Mouse (Mus musculus) G1E (cell line): ENCODE measurements around the gene Gpr143. TPM values are rescaled to one million over a fixed set of nuclear protein-coding genes. Genes with fewer than 3 reads are reported as not detected.

Experiments
- ATAC-seq: 2 replicates; pipeline ENCODE4 v1.8.0; 2016; ENCODE audit warnings: mild to moderate bottlenecking; ENCODE audit not compliant: insufficient number of reproducible peaks, poor library complexity, low FRiP score, severe bottlenecking; ENCODE audit errors: extremely low read depth
- DNase-seq: peaks from one replicate; pipeline ENCODE4 v3.0.0; 2012; ENCODE audit warnings: low spot score
- H3K27me3 ChIP-seq: 2 replicates; pipeline ENCODE4 v1.6.1; 2012; ENCODE audit warnings: mild to moderate bottlenecking, low read length, inconsistent platforms; ENCODE audit not compliant: insufficient read depth
- H3K36me3 ChIP-seq: replicated peaks from 2 replicates; pipeline ENCODE3; 2012; ENCODE audit warnings: mild to moderate bottlenecking, inconsistent platforms
- H3K4me1 ChIP-seq: 2 replicates; pipeline ENCODE4 v1.6.1; 2012; ENCODE audit warnings: low read depth, low read length, inconsistent platforms, mixed read lengths; ENCODE audit not compliant: insufficient read depth
- H3K4me3 ChIP-seq: 2 replicates; pipeline ENCODE4 v1.5.1; 2012; ENCODE audit warnings: low read depth, mild to moderate bottlenecking, inconsistent platforms, low read length, moderate library complexity, mixed read lengths
- H3K9me3 ChIP-seq: replicated peaks from 2 replicates; pipeline ENCODE4 v1.6.1; 2012; ENCODE audit warnings: inconsistent platforms
- CTCF ChIP-seq: IDR thresholded peaks from 2 replicates; pipeline ENCODE4 v1.5.1; 2012; ENCODE audit warnings: low read depth, low read length, inconsistent platforms, mixed read lengths
- GATA1 ChIP-seq: IDR thresholded peaks from 2 replicates; pipeline ENCODE4 v1.6.1; 2012; ENCODE audit warnings: borderline replicate concordance, low read length, inconsistent platforms, mixed read lengths
- GATA2 ChIP-seq: IDR thresholded peaks from 2 replicates; pipeline ENCODE4 v1.6.1; 2012; ENCODE audit warnings: low read depth, low read length, inconsistent platforms, borderline replicate concordance
- POLR2AphosphoS5 ChIP-seq: IDR thresholded peaks from 2 replicates; pipeline ENCODE4 v1.6.1; 2012; ENCODE audit warnings: low read depth, low read length, inconsistent platforms; ENCODE audit not compliant: insufficient replicate concordance
- TAL1 ChIP-seq: conservative IDR thresholded peaks from 2 replicates; pipeline ENCODE4 v1.6.1; 2012; ENCODE audit warnings: low read depth, low read length, inconsistent platforms, mixed read lengths
- polyA plus RNA-seq: library from polyadenylated mRNA; stranded (reverse); fragments of >175 nt; gene quantifications from 2 replicates; pipeline ENCODE4 v1.2.3, GENCODE M21; 2012
- total RNA-seq, 2 experiments: library from RNA; stranded (forward) in 1 of 2; stranded (reverse) in 1 of 2; fragments of 200-1000 nt in 1 of 2; fragments of >200 nt in 1 of 2; fragmentation: Nextera tagmentation in 1 of 2; gene quantifications; 2 replicates each; pipeline ENCODE4 v1.2.3; 2014 to 2017

The Gpr143 gene
- total RNA-seq (2014; fragmentation: Nextera tagmentation) (not detected in 2 replicates), total RNA-seq (2017) (not detected in 2 replicates), polyA plus RNA-seq (not detected in 2 replicates)

DNA sequence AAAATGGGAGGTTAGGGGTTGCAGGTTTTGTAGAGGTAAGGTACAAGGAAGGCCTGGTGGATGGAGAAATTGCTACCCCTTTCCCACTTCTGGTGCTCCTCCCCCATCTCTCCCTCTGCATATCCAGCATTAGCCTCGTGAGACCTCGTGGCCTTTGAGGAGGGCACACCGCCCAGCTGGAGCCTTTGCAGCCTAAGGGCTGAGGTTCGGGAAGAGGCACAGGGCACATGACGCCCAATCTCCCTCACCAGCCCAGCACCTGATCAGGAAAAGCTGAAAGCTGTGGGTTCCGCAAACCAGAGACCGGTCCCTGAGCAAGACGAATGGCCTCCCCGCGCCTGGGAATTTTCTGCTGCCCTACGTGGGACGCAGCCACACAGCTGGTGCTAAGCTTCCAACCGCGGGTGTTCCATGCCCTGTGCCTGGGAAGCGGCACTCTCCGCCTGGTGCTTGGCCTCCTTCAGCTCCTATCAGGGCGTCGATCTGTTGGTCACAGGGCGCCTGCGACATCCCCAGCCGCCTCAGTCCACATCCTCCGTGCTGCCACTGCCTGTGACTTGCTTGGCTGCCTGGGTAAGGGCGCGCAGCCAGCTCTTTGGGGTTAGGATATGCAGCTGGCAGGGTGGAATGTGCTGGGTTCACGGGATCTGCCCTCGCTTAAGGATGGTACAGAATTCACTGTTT lies at the start of gene Gpr143:
Gene Gpr143, plus strand, starts transcription at position 202 of the 684 bp plus-strand sequence.
- ATAC-seq = no peak
- Histone ChIP-seq H3K9me3 (no peaks in the 10 kb centered on the region), H3K36me3 (no peaks in the 10 kb centered on the region), H3K27me3 (no peaks in the 10 kb centered on the region; the same call in 1 of the 2 replicates), H3K4me1 (no peaks in the 10 kb centered on the region), H3K4me3 (no peak within 1 kb of the TSS)
- no peak for DNase-seq
- TF ChIP-seq TAL1 (no peak), GATA1 (no peak), POLR2AphosphoS5 (no peak), CTCF (no peak), GATA2 (no peak)

DNA sequence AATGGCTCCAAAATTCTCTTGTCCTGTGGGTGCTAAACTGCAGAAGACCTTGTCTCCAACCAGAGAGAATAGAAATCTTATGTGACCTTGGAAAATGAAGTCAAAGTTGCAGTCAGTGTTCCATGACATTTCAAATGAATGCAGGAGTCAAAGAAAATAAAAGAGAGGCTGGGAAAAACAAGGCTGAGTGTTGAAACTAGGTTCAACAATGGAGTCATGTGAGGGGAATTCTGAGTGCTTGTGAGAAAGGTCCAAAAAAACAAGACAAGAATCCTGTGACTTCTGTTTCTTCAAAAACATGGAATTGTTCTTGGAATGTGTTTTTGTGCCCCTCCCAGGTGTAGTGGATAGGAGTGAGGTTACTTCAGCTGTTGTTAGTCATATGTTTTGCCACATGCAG lies 46.4 kb upstream of the Gpr143 start:
- Histone ChIP-seq H3K9me3 (no peaks in the 10 kb centered on the region), H3K4me3 (no peak overlapping the region), H3K27me3 (no peaks in the 10 kb centered on the region), H3K36me3 (no peaks in the 10 kb centered on the region), H3K4me1 (no peaks in the 10 kb centered on the region)
- DNase-seq (no peak), ATAC-seq (no peak)
- TF ChIP-seq TAL1 = no peak
- no peak for TF ChIP-seq GATA1
- no peak for TF ChIP-seq GATA2
- TF ChIP-seq CTCF = no peak
- TF ChIP-seq POLR2AphosphoS5 = no peak

DNA sequence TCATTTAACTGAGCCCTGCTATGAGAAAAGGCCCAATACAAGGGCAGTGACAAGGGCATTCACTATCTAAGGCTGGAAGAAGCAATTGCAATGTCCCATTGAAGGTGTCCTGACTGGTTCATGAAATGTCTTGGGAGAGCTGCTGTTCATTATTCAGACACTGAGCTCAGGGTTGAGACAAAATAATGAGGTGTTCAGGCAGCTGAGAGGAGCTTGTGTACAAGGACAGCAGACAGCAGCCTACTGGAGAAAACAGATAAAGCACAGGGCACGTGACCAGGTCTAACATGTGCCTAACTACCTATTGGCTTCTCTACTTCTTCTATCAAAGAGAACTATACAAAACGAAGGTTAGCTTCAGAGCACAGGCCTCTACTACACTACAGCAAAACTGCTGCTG lies 43.5 kb upstream of the Gpr143 start:
- Histone ChIP-seq H3K27me3 (no peaks in the 10 kb centered on the region), H3K36me3 (no peaks in the 10 kb centered on the region), H3K4me3 (no peak overlapping the region), H3K9me3 (no peaks in the 10 kb centered on the region), H3K4me1 (no peaks in the 10 kb centered on the region)
- TF ChIP-seq GATA1 (no peak), TAL1 (no peak), CTCF (no peak), GATA2 (no peak), POLR2AphosphoS5 (no peak)
- no peak for ATAC-seq
- DNase-seq = no peak

DNA sequence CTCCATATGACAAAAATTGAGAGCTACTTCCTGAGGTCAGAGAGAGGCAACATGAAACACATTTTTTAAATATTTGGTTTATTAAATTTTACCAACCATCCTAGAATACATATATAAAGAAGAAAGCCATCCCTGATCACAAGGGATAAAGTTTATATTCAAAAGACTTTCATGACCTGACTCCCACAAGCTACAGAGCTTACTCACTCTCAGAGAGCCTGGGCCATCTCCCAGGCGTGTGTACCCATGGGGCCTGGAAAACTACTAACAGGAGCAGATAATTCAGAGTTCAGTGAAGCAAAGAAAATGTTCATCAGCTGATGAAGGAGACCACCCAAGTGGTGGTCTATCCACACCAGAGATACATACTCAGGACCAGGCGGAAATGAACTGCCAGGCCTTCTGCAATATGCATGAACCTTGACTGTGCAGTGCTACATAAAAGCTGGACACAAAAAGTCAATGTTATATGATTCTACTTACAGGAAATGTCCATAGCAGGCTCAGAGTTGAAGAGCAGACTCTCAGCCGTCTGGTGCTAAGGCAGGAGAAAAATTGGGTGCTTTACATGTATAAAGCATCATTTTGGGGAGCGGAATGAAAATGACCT lies 42.9 kb upstream of the Gpr143 start:
- H3K9me3 ChIP-seq = no peaks in the 10 kb centered on the region
- TF ChIP-seq CTCF (no peak), GATA2 (no peak), TAL1 (no peak), POLR2AphosphoS5 (no peak), GATA1 (no peak)
- no peak for DNase-seq
- H3K4me1 ChIP-seq = no peaks in the 10 kb centered on the region
- H3K36me3 ChIP-seq = no peaks in the 10 kb centered on the region
- no peaks in the 10 kb centered on the region for H3K27me3 ChIP-seq
- no peak for ATAC-seq
- no peak overlapping the region for H3K4me3 ChIP-seq

DNA sequence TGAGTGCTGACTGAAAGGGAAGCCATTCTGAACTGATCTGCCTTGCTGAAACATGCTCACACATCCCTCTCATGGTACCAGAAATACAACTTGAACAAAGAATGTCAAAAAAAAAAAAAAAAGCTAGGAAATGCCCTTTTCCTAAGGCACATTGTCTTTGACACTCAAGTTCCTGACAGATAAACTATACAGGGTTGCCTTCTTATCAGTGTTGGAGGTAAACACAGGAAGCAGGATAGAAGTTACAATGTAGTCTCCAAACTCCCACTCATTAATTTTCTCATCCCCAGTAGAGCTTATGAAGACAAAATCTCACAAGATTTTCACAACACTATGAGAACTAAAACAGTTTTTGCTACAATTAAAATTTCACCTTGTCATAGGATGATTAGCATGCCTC lies 38.1 kb upstream of the Gpr143 start:
- ATAC-seq (no peak), DNase-seq (no peak)
- no peaks in the 10 kb centered on the region for H3K36me3 ChIP-seq
- TF ChIP-seq GATA1 (no peak), POLR2AphosphoS5 (no peak), TAL1 (no peak), GATA2 (no peak), CTCF (no peak)
- H3K4me3 ChIP-seq = no peak overlapping the region
- no peaks in the 10 kb centered on the region for H3K9me3 ChIP-seq
- H3K4me1 ChIP-seq = no peaks in the 10 kb centered on the region
- H3K27me3 ChIP-seq = no peaks in the 10 kb centered on the region

DNA sequence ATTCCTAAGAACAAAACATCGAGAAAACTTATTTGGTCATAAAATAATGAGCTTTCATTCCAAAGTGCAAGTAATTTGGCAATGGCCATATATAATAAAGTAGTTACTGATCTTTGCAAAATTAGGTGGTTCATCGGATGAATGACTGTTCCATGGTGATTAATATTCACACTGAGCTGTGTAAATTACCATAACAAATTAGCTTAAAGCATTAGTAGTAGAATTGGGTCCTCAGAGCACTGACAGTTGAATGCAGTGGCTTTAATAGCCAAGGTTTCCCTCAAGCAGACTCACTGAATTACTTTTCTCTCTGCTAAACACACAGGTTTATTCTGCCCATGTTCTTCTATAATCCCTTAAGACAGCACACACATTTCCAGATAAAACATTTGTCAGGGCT lies 35.8 kb upstream of the Gpr143 start:
- ATAC-seq (no peak), DNase-seq (no peak)
- TF ChIP-seq GATA2 (no peak), GATA1 (no peak), POLR2AphosphoS5 (no peak), TAL1 (no peak), CTCF (no peak)
- Histone ChIP-seq H3K4me1 (no peaks in the 10 kb centered on the region), H3K9me3 (no peaks in the 10 kb centered on the region), H3K4me3 (no peak overlapping the region), H3K27me3 (no peaks in the 10 kb centered on the region), H3K36me3 (no peaks in the 10 kb centered on the region)
